Mouse (Mus musculus) v-Abl transformed pro-B cells (cell line): ENCODE measurements around the gene Ppm1h.

Experiments
- in situ Hi-C, 2 experiments: fragments of 400-800 bp; cut with MboI; formaldehyde crosslinking; loops; one replicate each; pipeline ENCODE4 v1.15.1; 2025; ENCODE audit not compliant: unreplicated experiment in 2 of 2

Gene Ppm1h

GRCm38 (mm10) chr10:122764653-122765052 is 86.1 kb downstream of the Ppm1h start:
- in situ Hi-C loops = no loop called here

- in situ Hi-C loops = no loop called here
Measured at GRCm38 (mm10) chr10:122765521-122765920, 87.0 kb downstream of the Ppm1h start.

GRCm38 (mm10) chr10:122765992-122766391 is 87.4 kb downstream of the Ppm1h start:
- in situ Hi-C loops = no loop called here

- in situ Hi-C loops = no loop called here
Measured at GRCm38 (mm10) chr10:122768204-122768892, 89.8 kb downstream of the Ppm1h start.

- in situ Hi-C loops = no loop called here
Measured at GRCm38 (mm10) chr10:122768893-122769341, 90.4 kb downstream of the Ppm1h start.

- in situ Hi-C loops = no loop called here
Measured at GRCm38 (mm10) chr10:122770337-122770736, 91.8 kb downstream of the Ppm1h start.

GRCm38 (mm10) chr10:122770987-122771386 is 92.4 kb downstream of the Ppm1h start:
- in situ Hi-C loops = no loop called here

GRCm38 (mm10) chr10:122774169-122774568 is 95.6 kb downstream of the Ppm1h start:
- in situ Hi-C loops = no loop called here

GRCm38 (mm10) chr10:122777436-122777835 is 98.9 kb downstream of the Ppm1h start:
- in situ Hi-C loops = loop anchor here in 1 of 2 experiments (25.0 kb wide), 2 partner anchors 435 to 1140 kb away; partner anchors contain the start of genes D930020B18Rik and Xpot

- in situ Hi-C loops = loop anchor here in 1 of 2 experiments (25.0 kb wide), 2 partner anchors 434 to 1141 kb away; partner anchors contain the start of genes D930020B18Rik and Xpot
Measured at GRCm38 (mm10) chr10:122777939-122778655, 99.5 kb downstream of the Ppm1h start.

GRCm38 (mm10) chr10:122779351-122779750 is 100.8 kb downstream of the Ppm1h start:
- in situ Hi-C loops = loop anchor here in 1 of 2 experiments (25.0 kb wide), 2 partner anchors 433 to 1142 kb away; partner anchors contain the start of genes D930020B18Rik and Xpot

- in situ Hi-C loops = loop anchor here in 1 of 2 experiments (25.0 kb wide), 2 partner anchors 430 to 1145 kb away; partner anchors contain the start of genes D930020B18Rik and Xpot
Measured at GRCm38 (mm10) chr10:122782755-122783154, 104.2 kb downstream of the Ppm1h start.

GRCm38 (mm10) chr10:122789648-122790170 is 111.1 kb downstream of the Ppm1h start:
- in situ Hi-C loops = loop anchor here (10.0 to 25.0 kb wide), 3 partner anchors 423 to 1152 kb away; partner anchors contain the start of genes D930020B18Rik (in 1 of the 2) and Xpot (in 1 of the 2)

GRCm38 (mm10) chr10:122792021-122792966 is 113.7 kb downstream of the Ppm1h start:
- in situ Hi-C loops = loop anchor here (10.0 to 25.0 kb wide), 3 partner anchors 420 to 1155 kb away; partner anchors contain the start of genes D930020B18Rik (in 1 of the 2) and Xpot (in 1 of the 2)

- in situ Hi-C loops = loop anchor here (10.0 to 25.0 kb wide), 3 partner anchors 419 to 1156 kb away; partner anchors contain the start of genes D930020B18Rik (in 1 of the 2) and Xpot (in 1 of the 2)
Measured at GRCm38 (mm10) chr10:122793193-122793592, 114.6 kb downstream of the Ppm1h start.

- in situ Hi-C loops = loop anchor here (10.0 to 25.0 kb wide), 3 partner anchors 418 to 1157 kb away; partner anchors contain the start of genes D930020B18Rik (in 1 of the 2) and Xpot (in 1 of the 2)
Measured at GRCm38 (mm10) chr10:122794187-122794850, 115.8 kb downstream of the Ppm1h start.

- in situ Hi-C loops = loop anchor here (5.0 to 25.0 kb wide), 4 partner anchors 399 to 1161 kb away; partner anchors contain the start of genes D930020B18Rik (in 1 of the 2), Usp15 (in 1 of the 2) and Xpot (in 1 of the 2)
Measured at GRCm38 (mm10) chr10:122797955-122798354, 119.4 kb downstream of the Ppm1h start.

- in situ Hi-C loops = loop anchor here (5.0 to 10.0 kb wide), 3 partner anchors 248 to 455 kb away; no protein-coding TSS in a partner anchor
Measured at GRCm38 (mm10) chr10:122800003-122800731, 121.6 kb downstream of the Ppm1h start.
